Mouse (Mus musculus): ENCODE data around the gene Slc25a34.

Gene Slc25a34

DNA sequence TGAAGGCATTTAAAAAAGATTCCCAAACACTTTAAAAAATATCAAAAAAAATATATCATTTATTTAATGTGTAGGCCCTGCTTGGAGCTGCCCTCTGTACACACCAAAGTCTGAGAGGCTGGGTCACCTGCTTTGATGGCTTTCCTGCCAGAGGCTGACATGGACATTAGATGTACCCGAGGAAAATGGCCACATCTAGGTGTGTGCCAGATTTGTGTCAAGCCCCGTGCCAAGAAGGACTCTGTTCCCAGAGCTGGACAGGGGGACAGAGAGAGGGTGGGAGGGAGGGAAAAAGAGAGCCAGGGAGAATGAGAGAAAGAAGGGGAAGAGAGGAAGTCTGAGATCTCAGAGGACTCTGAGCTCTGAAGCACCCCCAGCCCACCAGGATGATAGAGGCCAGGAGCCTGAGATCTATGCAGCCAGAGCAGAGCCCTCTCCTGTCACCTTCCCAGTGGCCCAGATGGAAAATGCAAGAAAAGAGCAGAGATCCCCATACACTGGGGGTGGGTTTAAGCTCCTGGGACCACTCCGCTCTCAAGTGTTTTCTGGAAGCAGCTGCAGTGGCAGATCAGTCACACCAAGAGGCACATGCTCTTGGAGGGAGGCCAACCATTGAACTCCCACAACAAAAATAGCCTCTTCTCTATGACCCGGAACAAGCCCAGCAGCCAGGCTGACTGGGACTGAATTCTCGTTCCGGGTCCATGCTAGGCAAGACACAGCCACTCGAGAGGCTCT is 19.7 kb upstream of the Slc25a34 start:
- no peak for DNase-seq (ENCODE audit: low spot score)

DNA sequence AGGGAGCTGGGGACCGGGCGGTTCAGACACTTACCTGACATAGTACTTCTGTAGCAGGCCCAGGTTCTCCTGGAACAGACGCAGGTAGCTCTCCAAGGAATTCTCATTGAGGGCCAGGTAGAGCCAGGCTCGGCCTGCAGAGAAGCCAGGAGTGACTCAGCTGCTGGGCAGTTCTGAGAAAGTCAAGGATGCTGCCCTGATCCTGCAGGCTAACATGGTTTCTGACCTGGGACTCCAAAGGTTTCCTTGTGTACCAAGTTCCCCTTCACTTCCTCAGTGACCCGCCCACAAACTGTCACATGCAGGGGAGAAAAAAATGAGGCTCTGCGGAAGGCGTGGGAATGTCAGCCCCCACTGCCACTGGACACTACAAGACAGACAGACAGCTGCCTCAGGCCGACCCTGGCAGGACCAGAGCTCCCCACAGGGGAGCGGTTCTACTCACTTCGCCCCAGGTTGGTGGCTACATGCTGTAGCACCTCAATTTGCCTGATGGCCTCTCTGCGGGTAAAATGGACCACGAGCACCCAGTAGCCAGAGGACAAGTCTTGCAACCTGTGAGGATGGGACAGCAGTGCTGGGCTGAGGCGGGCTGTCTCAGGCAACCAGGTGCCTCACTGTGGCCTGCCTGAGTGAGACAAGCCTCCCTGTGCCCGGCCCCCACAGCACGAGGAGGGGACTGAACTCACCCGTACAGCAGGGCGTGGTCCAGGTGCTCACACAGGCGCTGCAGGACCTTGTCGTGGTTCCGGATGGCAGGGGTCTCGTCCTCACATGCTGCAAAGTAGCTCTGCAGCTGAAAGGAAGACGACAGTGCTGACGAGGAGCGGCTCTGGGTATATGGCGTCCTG is 18.6 kb upstream of the Slc25a34 start:
- no peak for DNase-seq (ENCODE audit: low spot score)

DNA sequence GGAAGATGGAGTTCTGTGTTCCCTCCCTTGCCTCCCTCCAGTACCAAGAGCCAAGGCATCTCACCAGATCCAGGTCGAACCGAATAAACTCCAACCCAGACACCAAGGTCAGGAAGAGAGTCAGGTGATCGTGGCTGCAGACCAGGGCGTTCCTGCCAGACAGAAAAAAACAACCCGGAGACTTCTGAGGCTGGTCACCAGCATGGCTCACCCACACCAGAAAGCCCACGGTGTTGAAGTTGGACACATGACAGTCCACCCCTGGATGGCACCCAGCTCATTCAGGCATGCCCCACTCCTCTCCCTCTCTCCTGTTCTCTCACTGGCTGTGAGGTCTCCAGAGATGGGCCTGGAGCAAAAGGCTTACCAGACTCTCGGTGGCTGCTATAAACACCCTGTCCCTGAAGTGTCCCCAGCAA is 17.7 kb upstream of the Slc25a34 start:
- peak; percentile 41 for DNase-seq (ENCODE audit: low spot score)

DNA sequence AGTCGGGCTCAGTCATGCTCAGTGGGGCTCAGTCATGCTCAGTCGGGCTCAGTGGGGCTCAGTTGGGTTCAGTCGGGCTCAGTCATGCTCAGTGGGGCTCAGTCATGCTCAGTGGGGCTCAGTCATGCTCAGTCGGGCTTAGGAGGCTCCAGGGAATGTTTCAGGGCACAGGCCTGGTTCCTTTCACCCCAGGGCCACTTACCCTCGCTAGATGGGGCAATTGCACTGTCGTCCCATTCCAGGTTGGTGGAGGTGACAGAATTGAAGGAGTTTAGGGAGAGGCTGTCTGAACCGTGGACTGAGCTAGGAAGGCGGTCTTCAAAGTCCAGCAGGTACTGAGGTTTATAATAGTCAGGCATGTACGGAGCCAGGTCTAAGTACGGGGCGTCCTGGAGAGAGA is 15.9 kb upstream of the Slc25a34 start:
- DNase-seq (ENCODE audit: low spot score): no peak

DNA sequence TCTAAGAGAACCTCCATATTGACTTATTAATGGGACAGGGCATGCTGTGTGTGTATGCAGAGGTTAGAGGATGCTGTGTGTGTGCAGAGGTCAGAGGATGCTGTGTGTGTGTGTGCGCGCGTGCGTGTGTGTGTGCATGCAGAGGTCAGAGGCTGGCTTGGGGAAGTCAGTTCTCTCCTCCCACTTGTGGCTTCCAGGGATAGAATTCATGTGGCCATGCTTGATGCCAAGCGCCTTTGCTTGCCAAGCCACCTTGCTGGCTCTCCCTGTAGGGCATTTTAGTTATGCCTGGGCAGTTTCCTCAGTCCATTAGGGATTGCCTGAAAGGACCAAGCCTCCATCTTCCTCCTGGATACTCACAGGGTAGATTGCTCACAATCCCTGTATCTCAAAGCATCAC is 13.1 kb upstream of the Slc25a34 start:
- DNase-seq (ENCODE audit: low spot score): no peak

DNA sequence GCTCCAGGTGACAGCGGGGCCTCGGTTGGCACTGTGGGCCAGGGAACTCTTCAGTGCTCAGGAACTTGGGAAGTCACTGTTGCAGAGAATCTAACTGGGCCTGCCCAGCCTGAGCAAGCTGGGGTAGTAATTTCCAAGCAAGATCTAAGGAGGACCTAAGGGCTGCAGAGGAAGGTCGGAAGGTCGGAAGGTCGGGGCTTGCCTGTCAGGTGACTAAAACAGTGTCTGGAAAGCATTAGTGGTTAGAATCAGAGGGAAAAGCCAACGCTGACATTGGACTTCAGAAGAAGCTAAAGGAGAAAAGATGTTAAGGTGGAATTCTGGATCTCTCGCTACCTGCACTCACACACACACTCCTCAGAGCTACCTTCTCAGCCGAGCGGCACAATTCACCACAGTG is 12.4 kb upstream of the Slc25a34 start:
- DNase-seq (ENCODE audit: low spot score): no peak

DNA sequence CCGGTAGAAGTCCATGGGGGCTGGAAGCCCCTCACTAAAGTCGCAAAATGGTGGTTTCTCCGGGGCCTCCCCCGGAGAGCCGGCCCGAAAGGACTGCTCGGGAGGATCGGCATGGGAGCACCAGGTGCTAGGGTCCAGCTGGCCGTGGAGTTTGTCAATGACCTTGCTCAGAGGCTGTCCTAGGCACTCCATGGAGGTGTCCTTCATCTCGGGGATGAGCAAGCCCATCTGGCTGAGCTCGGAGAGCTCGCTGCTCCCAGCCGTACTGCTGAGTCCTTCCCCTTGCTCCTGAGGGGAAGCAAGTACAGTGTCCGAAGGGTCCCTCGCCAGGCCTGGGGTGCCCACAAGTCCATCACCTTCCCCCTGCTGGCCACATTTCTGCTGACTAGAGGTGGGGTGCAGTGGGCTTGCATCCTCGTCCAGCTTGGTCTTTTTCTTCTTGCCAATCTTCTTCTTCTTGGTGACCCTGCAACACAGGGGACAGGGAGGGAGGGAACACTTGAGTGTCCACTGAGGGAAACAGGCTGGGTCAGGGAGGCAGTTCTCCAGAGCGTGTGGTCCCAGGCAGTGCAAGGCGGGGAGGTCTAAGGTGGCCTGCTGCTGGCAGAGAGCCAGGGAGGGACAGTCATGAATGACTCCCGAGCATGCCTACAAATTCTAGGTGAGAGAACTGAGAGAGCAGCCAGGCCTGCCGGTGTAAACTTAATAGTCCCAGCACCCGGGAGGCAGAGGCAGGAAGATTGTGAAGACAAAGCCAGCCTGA is 8.7 kb upstream of the Slc25a34 start:
- DNase-seq (ENCODE audit: low spot score): no peak

DNA sequence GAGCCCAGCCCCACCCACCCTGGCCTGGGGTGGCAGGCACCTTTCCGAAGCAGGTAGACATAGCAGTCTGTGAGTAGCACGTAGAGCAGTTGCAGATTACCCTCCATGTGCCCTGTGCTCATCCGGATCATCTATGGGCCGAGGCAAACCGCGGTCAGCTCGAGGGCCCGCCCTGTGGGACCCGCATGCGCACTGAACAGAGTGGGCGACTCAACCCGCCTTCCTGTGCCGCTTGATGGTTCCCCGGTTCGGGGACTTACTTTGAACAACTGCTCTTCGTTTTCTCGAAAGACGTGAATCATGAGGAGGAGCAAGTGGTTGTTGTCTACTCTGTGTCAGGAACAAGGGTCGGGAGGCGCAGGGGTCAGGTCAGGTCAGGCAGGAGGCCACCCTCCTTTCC is 7.6 kb upstream of the Slc25a34 start:
- no peak for DNase-seq (ENCODE audit: low spot score)

DNA sequence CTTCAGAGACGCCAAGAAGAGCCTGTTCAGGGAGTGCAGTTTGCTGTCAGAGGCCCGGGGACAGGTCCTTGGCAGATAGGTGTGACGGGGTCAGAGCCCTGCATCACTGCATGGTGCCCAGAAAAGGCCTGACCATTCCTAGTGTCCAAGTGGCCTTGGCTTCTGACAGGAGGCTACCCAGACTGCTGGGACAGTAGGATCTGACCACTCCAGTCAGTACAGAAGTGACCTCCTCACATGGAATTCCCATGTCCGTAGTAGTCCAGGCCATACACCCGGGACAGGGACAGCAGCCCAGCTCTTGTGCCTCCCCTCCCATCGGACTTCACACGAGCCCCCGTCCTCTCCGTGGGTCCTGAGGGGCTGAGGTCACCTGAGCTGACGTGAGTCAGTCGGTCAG is 6.4 kb upstream of the Slc25a34 start:
- no peak for DNase-seq (ENCODE audit: low spot score)

DNA sequence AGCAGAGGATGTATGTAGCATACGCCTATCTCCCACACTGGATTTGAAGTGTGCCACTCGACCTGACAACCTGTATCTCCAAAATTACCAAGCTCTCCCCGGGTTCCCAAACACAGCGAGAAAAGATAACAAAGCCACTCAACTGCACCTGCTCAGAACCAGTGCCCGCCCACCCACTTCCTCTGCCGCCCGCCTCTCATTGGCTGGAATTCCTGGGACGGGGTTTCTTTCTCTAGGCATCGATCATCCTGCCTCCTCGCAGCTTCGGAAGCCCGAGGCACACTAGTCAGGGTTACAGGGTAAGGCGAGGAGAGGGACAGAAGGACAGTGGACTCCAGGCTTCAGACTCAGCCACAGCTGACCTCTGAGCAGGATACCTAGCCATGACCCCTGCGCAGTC is 5.0 kb upstream of the Slc25a34 start:
- DNase-seq (ENCODE audit: low spot score): no peak

DNA sequence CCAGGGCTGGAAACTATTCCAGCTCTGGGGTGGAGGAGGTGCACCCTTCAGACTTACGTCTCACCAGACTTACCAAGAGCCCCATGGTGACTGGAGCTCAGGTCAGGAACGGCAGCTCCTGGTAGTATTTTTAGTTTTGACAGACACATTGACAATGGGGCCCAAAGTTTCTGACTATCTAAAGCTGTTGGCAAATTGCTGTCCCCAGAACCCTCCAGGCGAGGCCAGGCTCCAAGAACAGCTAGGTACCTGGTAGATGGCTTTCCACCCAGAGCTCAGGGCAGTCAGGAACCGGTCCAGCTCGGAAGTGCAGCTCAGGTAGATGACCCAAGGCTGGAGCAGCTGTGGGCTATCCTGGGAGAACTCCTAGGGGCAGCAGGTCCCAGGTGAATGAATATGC is 3.9 kb upstream of the Slc25a34 start:
- no peak for DNase-seq (ENCODE audit: low spot score)

DNA sequence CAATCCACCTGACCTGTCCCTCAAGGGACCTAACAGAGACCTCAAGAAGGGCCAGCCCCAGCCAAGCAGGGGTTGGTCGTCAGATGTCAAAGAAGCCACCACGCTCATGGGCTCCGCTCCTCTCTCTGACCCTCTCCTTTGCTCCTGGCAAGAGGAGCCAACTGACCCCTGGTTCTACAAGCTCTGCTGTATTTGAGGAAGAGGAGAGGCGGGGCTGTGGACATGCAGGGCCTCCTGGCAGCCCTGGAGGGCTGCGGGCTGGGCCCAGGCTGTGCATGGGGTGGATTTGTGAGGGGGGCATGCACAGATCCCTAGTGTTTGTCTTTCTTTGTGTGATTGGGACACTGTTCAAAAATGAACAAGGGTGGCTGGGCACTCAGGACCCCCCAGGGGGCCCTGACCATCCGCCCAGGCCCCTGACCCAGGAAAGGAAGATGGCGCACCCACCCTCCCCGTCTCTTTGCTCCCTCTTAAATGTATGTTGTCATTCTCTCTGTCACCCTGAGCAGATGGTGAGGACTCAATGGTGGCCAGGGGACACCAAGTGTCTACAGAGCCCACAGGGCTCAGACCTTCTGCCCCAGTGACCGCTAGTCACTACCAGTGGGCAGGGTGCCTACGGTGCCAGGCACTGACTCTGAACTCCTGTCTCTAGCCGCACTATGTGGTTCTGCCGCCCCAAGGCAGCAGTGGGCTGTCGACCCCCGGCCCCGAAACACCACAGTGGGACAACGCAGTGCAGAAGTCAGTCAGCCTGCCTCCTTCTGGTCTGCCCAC is 2.3 kb upstream of the Slc25a34 start:
- DNase-seq (ENCODE audit: low spot score): no peak

DNA sequence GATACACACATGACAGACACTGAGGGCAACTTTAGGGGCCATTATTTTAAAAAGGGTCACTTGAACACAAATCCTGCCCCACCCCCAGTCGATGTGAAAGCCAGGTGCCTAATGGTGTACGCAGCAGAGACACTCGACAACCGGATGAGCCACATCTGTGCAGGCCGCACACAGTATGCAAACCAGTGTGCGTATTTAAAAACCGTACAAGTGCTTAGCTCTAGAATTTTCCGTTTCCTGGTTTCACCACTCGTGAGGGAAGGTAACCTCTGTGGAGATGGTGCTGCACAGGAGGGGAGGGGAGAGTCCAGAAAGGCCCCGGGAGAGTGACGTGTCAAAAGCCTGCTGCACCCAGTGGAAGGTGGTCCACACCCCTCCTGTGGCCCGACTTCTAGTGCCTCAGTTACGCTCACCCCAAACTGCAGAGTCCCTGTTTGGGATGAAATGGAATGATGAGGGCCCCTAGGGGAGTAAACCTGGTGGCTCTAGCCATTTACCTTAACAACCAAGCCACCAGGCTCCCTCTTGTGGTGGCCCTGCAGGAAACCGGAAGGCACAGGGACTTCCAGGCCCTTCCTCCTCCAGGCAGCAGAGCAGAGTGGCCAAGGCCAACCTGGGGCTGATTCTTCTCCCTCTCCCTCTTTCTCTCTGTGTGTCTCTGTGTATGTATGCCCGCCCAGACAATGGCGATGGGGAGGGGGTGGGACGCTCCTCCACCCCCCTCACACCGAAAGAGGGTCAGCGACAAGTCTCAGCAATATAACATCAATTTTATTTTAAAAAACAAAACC is 1.6 kb upstream of the Slc25a34 start:
- DNase-seq (ENCODE audit: low spot score): no peak

DNA sequence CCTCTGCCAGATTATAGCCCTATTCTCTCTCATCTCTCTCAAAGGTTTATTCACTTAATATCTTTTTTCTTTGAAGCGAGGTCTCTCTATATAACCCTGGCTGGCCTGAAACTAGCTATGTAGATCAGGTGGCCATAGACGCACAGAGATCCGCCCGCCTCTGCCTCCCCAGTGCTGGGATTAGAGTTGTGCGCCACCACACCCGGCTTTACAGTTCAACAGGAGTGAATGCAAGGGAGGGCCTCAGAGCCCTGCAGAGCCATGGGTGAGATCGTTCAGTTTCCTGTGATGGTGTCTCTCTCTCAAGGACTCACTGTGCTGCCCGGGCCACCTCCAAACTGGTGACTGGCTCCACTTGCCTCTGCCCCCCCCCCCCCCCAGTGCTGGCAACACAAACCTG is 513 bp upstream of the Slc25a34 start:
- no peak for DNase-seq (ENCODE audit: low spot score)

DNA sequence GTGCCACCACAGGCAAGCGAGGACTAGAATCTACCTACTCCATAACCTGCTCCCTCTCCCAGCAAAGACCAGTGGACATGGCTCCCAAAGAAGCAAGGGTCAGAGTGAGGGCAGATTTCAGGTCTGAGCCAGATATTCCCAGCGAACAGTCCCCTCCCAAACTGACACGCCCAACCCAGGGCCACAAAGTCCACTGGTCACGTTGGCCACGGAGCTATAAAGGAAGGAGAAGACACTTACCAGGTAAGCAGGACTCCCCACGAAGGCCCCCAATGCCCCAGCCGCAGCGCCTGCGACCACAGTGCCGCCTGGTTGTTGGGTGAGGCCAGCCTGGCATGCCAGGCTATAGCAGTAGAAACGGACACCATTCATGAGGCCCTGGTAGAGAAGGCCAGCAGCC is 584 bp downstream of the Slc25a34 start:
- DNase-seq (ENCODE audit: low spot score): no peak

DNA sequence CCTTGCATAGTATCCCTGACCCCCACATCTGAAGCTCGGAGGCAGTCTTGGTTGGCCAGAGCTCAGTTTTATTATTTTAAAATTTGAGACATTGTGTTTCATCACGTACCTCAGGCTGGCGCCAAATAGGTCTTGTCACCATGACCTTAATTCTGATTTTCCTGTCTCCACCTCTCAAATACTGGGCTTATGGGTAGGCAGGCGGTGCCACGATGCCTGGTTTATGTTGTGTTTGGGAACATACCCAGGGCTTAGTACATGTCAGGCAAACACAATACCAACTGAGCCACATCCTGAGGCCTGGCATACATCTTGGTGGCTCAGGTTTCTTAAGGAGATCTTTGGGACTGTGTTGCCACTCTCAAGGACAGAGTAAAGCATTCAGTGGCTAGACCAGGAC is 1.0 kb downstream of the Slc25a34 start:
- no peak for DNase-seq (ENCODE audit: low spot score)

DNA sequence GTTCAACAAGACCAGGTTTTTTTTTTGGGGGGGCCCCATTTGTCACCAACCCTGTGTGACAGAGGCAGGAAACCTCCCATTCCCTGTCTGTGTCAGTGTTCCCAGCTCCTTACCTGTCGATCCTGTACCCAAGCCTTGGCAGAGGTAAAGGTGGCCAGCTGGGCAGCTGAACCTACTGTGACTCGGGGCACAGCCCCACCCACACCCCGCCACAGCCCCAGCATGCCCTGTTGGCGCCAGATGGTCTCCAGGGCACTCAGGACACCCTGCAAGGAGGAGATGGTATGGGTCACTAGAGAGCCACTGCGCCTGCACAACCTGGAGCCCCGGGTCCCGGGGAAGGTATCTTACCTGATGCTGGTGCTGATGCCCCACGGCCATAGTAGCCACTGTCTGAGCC is 1.5 kb downstream of the Slc25a34 start:
- no peak for DNase-seq (ENCODE audit: low spot score)

DNA sequence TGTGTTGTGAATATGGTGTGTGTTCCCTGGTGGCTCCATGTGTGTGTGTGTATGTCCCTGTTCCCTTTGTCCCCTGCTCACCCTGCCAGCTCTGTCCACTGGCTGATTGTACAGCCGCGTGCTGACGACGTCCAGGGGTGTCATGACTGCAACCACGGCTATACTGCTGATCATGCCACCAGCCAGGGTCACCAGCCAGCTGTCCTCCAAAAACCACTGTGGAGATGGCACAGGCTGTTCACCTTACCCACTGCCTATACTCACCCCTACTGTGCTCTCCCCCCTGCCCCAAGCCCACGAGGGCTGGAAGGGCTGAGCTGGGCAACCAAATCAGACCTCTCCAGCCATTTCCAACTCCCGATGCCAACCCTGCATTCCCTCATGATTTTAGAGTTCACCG is 2.3 kb downstream of the Slc25a34 start:
- DNase-seq (ENCODE audit: low spot score): no peak

DNA sequence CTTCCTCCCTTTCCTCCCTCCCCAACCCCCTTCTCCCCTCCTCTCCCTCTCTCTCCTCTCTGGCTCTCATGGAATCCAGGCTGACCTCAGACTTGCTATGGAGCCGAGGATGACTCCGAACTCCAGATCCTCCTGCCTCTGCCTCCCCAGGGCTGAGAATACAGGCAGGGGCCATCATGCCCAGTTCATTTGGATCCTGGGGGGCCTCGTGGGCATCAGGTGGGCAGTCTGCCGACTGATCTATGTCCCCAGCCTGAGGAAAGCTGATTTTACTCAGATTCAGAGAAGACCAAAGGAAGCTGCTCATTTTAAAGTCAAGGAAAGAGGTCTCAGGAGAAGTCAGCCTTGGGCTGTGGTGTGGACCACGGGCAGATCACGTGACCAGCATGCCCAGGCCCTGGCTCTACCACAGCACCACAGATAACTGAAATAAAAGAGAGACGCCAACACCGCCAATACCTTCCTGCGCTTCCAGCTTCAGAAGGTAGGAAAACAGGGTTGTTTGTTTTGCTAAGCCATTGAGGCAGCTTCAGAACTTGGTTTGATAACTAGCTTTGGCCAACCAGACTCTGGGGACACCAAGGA is 4.2 kb downstream of the Slc25a34 start:
- DNase-seq (ENCODE audit: low spot score): no peak

DNA sequence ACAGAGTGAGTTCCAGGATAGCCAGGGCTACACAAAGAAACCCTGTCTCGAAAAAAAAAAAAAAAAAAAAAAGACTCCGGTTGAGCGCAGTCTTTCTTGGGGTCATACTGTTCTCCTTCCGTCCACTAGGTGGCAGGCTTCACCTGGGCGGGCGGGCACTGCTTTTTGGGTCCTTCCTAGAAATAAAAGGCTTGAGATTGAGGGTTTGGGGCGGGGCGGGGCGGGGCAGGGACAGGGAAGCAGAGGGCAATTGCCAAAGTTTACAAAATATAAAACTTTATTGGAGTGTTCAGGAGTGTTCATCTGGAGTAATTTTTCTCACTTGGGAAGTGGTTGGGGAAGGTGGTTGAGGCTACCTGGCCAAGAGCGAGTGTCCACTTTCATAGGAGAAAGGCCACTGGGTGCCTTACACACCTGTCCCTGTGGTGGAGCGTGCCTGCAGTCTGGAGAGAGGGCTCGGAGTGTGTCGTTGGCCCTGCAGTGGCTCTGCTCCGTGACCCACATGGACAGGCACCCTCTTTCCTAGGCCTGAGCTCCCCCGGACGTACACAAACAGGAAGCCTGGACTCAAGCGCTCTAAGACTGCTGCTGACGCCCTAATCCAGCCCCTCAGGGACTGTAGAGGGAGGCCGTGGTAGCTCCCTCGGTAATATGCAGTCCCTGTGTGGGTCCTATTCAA is 4.9 kb downstream of the Slc25a34 start, which contains the start of gene Tmem82:
Gene Tmem82, minus strand, starts transcription at position 69 of the 679 bp plus-strand sequence.
- peak; percentile 59 for DNase-seq (ENCODE audit: low spot score)

Measured in ovary, postnatal 36 days (tissue).